Mouse (Mus musculus) small intestine, adult 2 months (tissue): ENCODE measurements around the gene Bend4.

Source experiments
- CTCF ChIP-seq: fragments of 200-500 bp; IDR thresholded peaks from 2 replicates; pipeline ENCODE4 v1.5.1; 2012; ENCODE audit warnings: low read depth, mild to moderate bottlenecking, control low read depth, inconsistent platforms, low read length, moderate library complexity, mixed read lengths; ENCODE audit not compliant: insufficient replicate concordance, insufficient read length; ENCODE audit errors: extremely low read depth
- POLR2A ChIP-seq: fragments of 200-500 bp; IDR thresholded peaks from 2 replicates; pipeline ENCODE4 v1.6.1; 2012; ENCODE audit warnings: low read depth, mild to moderate bottlenecking, control low read depth, inconsistent platforms, low read length, moderate library complexity

- no peak for TF ChIP-seq CTCF
- TF ChIP-seq POLR2A = no peak
Measured at GRCm38 (mm10) chr5:67466866-67467530, 38.9 kb upstream of the Bend4 start.
